Mouse (Mus musculus) limb, embryonic 11.5 days (tissue): ENCODE data around the gene Rhox9. TPM values are rescaled to one million over a fixed set of nuclear protein-coding genes. Genes with fewer than 3 reads are reported as not detected.
A peak's percentile ranks its signal among the peaks of the same experiment; 100 is the strongest.
"Not testable (repeated sequence)": the region's sequence is repeated elsewhere in the genome, so short reads cannot be mapped to it uniquely, and the experiment has no call there.

Source experiments
- ATAC-seq: fragments of 200-750 bp; cut with Nextera tagmentation; 2 replicates; pipeline ENCODE4 v1.8.0; 2017; ENCODE audit warnings: low read depth; ENCODE audit not compliant: insufficient number of reproducible peaks, low FRiP score, low TSS enrichment
- DNase-seq: peaks from one replicate; pipeline ENCODE4 v3.0.0-alpha.2; 2015; ENCODE audit warnings: low spot score
- H3K27ac ChIP-seq: fragments of 300-500 bp; sonication (generic); replicated peaks from 2 replicates; pipeline ENCODE4 v1.5.1; 2014; ENCODE audit warnings: low read depth, mild to moderate bottlenecking, low read length
- H3K27me3 ChIP-seq: fragments of 300-500 bp; sonication (generic); 2 replicates; pipeline ENCODE4 v1.6.1; 2014; ENCODE audit warnings: mild to moderate bottlenecking, low read length, mixed read lengths; ENCODE audit not compliant: control insufficient read depth, insufficient read depth
- H3K36me3 ChIP-seq: fragments of 300-500 bp; sonication (generic); 2 replicates; pipeline ENCODE4 v1.6.1; 2014; ENCODE audit warnings: mild to moderate bottlenecking, low read length, moderate library complexity, mixed read lengths; ENCODE audit not compliant: control insufficient read depth, insufficient read depth
- H3K4me1 ChIP-seq: fragments of 300-500 bp; sonication (generic); 2 replicates; pipeline ENCODE4 v1.6.1; 2014; ENCODE audit warnings: low read length, mixed read lengths; ENCODE audit not compliant: control insufficient read depth, insufficient read depth
- H3K4me2 ChIP-seq: fragments of 300-500 bp; sonication (generic); 2 replicates; pipeline ENCODE4 v1.6.1; 2014; ENCODE audit warnings: low read depth, mild to moderate bottlenecking, moderate library complexity; ENCODE audit not compliant: severe bottlenecking
- H3K4me3 ChIP-seq: fragments of 300-500 bp; sonication (generic); 2 replicates; pipeline ENCODE4 v1.5.1; 2014; ENCODE audit warnings: low read depth, low read length
- H3K9ac ChIP-seq: fragments of 300-500 bp; sonication (generic); 2 replicates; pipeline ENCODE4 v1.6.1; 2014; ENCODE audit warnings: mild to moderate bottlenecking, low read length
- H3K9me3 ChIP-seq: fragments of 300-500 bp; sonication (generic); 2 replicates; pipeline ENCODE4 v1.6.1; 2016; ENCODE audit warnings: low read length; ENCODE audit not compliant: control insufficient read depth
- WGBS: fragments of 180-500 bp; shearing (Covaris S2); extraction: QIAGEN DNeasy Blood & Tissue Kit; methylation state at CpG from one replicate; pipeline ENCODE4 v1.1.7; 2014; 5-methylcytosine and 5-hydroxymethylcytosine counted together
- polyA plus RNA-seq: library from polyadenylated mRNA; unstranded; fragments of >200 nt; fragmentation: Nextera tagmentation; extraction: Ambion mirVana; gene quantifications from 2 replicates; pipeline ENCODE4 v1.2.1, GENCODE M21; 2014

Rhox9 gene
- not detected in 2 replicates for polyA plus RNA-seq

GRCm38 (mm10) chrX:37901670-37902069 is at the start of gene Rhox9:
Rhox9 (minus strand) TSS chrX:37901770.
- not testable (repeated sequence) for ATAC-seq, H3K4me1 ChIP-seq, H3K4me3 ChIP-seq, H3K27ac ChIP-seq, H3K27me3 ChIP-seq, H3K4me2 ChIP-seq, DNase-seq, H3K36me3 ChIP-seq, H3K9me3 ChIP-seq, H3K9ac ChIP-seq
- 91% methylated on average over 10 of the region's 18 CpGs for WGBS

- Histone ChIP-seq H3K9me3 (no peaks in the 10 kb centered on the region), H3K4me1 (no peaks in the 10 kb centered on the region), H3K36me3 (no peaks in the 10 kb centered on the region), H3K27ac (no peak overlapping the region), H3K4me2 (no peak overlapping the region), H3K9ac (no peak overlapping the region), H3K27me3 (no peaks in the 10 kb centered on the region), H3K4me3 (no peak overlapping the region)
- ATAC-seq: no peak
- WGBS: 68% methylated on average over 4 of the region's 4 CpGs
- DNase-seq: no peak
Measured at GRCm38 (mm10) chrX:37916311-37916710, 14.7 kb upstream of the Rhox9 start.

- Histone ChIP-seq H3K4me2 (no peak overlapping the region), H3K4me1 (no peaks in the 10 kb centered on the region), H3K9me3 (no peaks in the 10 kb centered on the region), H3K27ac (no peak overlapping the region), H3K9ac (no peak overlapping the region), H3K4me3 (no peak overlapping the region), H3K36me3 (no peaks in the 10 kb centered on the region), H3K27me3 (no peaks in the 10 kb centered on the region)
- WGBS: 57% methylated on average over 7 of the region's 7 CpGs
- DNase-seq (peak; percentile 21), ATAC-seq (no peak)
Measured at GRCm38 (mm10) chrX:37908581-37908980, 7.0 kb upstream of the Rhox9 start.

GRCm38 (mm10) chrX:37903727-37904126 is 2.2 kb upstream of the Rhox9 start:
- H3K27me3 ChIP-seq: no peaks in the 10 kb centered on the region
- H3K9me3 ChIP-seq: no peaks in the 10 kb centered on the region
- ATAC-seq: no peak
- H3K9ac ChIP-seq: no peak overlapping the region
- no peak overlapping the region for H3K4me2 ChIP-seq
- H3K4me1 ChIP-seq: no peaks in the 10 kb centered on the region
- no peaks in the 10 kb centered on the region for H3K36me3 ChIP-seq
- DNase-seq: no peak
- no peak overlapping the region for H3K27ac ChIP-seq
- no peak overlapping the region for H3K4me3 ChIP-seq
- 78% methylated on average over 5 of the region's 5 CpGs for WGBS

- 75% methylated on average over 9 of the region's 9 CpGs for WGBS
- not testable (repeated sequence) for H3K27me3 ChIP-seq, H3K4me1 ChIP-seq, H3K36me3 ChIP-seq, ATAC-seq, H3K4me3 ChIP-seq, H3K4me2 ChIP-seq, H3K9ac ChIP-seq, DNase-seq, H3K27ac ChIP-seq, H3K9me3 ChIP-seq
Measured at GRCm38 (mm10) chrX:37897132-37897531, 4.4 kb downstream of the Rhox9 start, which contains the start of gene Rhox7b. Rhox7b (minus strand) TSS chrX:37897232.

- H3K9ac ChIP-seq: no peak within 1 kb of the TSS
- H3K9me3 ChIP-seq: no peaks in the 10 kb centered on the region
- H3K27ac ChIP-seq: no peak within 1 kb of the TSS
- WGBS: 76% methylated on average over 4 of the region's 4 CpGs
- H3K4me3 ChIP-seq: no peak within 1 kb of the TSS
- no peak for ATAC-seq
- no peaks in the 10 kb centered on the region for H3K27me3 ChIP-seq
- H3K4me1 ChIP-seq: no peaks in the 10 kb centered on the region
- H3K36me3 ChIP-seq: no peaks in the 10 kb centered on the region
- DNase-seq: no peak
- no peak within 1 kb of the TSS for H3K4me2 ChIP-seq
Measured at GRCm38 (mm10) chrX:37878844-37879243, 22.7 kb downstream of the Rhox9 start, which contains the start of gene Rhox8. Rhox8 (minus strand) TSS chrX:37878944.

GRCm38 (mm10) chrX:37871641-37872040 is 29.9 kb downstream of the Rhox9 start:
- no peak overlapping the region for H3K27ac ChIP-seq
- DNase-seq (no peak), ATAC-seq (no peak)
- no peaks in the 10 kb centered on the region for H3K9me3 ChIP-seq
- no peaks in the 10 kb centered on the region for H3K4me1 ChIP-seq
- H3K27me3 ChIP-seq: no peaks in the 10 kb centered on the region
- no peaks in the 10 kb centered on the region for H3K36me3 ChIP-seq
- no peak overlapping the region for H3K4me2 ChIP-seq
- H3K9ac ChIP-seq: no peak overlapping the region
- 98% methylated on average over 2 of the region's 2 CpGs for WGBS
- no peak overlapping the region for H3K4me3 ChIP-seq

Other genes starting within 250 kb of the Rhox9 start
- not detected in 2 replicates for gene Rhox3h, start 233.0 kb downstream of the Rhox9 start, polyA plus RNA-seq
- gene Rhox2h, start 228.5 kb downstream of the Rhox9 start, polyA plus RNA-seq: not detected in 2 replicates
- 0.71 and 1.3 TPM in 2 replicates for gene Rhox5, start 96.9 kb downstream of the Rhox9 start, polyA plus RNA-seq
- gene Rhox6, start 74.9 kb downstream of the Rhox9 start, polyA plus RNA-seq: not detected in 2 replicates
- gene Rhox7a, start 70.1 kb downstream of the Rhox9 start, polyA plus RNA-seq: not detected in 2 replicates
- gene Rhox8, start 22.8 kb downstream of the Rhox9 start, polyA plus RNA-seq: not detected in 2 replicates
- not detected in 2 replicates for gene Rhox7b, start 4.5 kb downstream of the Rhox9 start, polyA plus RNA-seq
- not detected in 2 replicates for gene Btg1-ps1, start 117.0 kb upstream of the Rhox9 start, polyA plus RNA-seq
- gene Btg1-ps2, start 141.3 kb upstream of the Rhox9 start, polyA plus RNA-seq: not detected in 2 replicates
- gene Rhox10, start 164.7 kb upstream of the Rhox9 start, polyA plus RNA-seq: not detected in 2 replicates
- gene Rhox11, start 183.4 kb upstream of the Rhox9 start, polyA plus RNA-seq: not detected in 2 replicates
- not detected in 2 replicates for gene Rhox12, start 209.1 kb upstream of the Rhox9 start, polyA plus RNA-seq
- not detected in 2 replicates for gene Rhox13, start 219.4 kb upstream of the Rhox9 start, polyA plus RNA-seq